Mouse (Mus musculus): ENCODE results near the gene Sec24d.

Gene Sec24d

GRCm38 (mm10) chr3:123296654-123297053 is 29.4 kb downstream of the Sec24d start:
- DNase-seq (ENCODE audit: extremely low spot score, low spot score): no peak

- DNase-seq (ENCODE audit: extremely low spot score, low spot score): no peak
Measured at GRCm38 (mm10) chr3:123298283-123298682, 31.0 kb downstream of the Sec24d start.

GRCm38 (mm10) chr3:123301521-123301920 is 34.3 kb downstream of the Sec24d start:
- DNase-seq (ENCODE audit: extremely low spot score, low spot score): no peak

GRCm38 (mm10) chr3:123305611-123306010 is 38.4 kb downstream of the Sec24d start:
- DNase-seq (ENCODE audit: extremely low spot score, low spot score): no peak

- no peak for DNase-seq (ENCODE audit: extremely low spot score, low spot score)
Measured at GRCm38 (mm10) chr3:123307446-123307845, 40.2 kb downstream of the Sec24d start.

- no peak for DNase-seq (ENCODE audit: extremely low spot score, low spot score)
Measured at GRCm38 (mm10) chr3:123309141-123309540, 41.9 kb downstream of the Sec24d start.

GRCm38 (mm10) chr3:123312477-123313062 is 45.3 kb downstream of the Sec24d start:
- DNase-seq (ENCODE audit: extremely low spot score, low spot score): no peak

- no peak for DNase-seq (ENCODE audit: extremely low spot score, low spot score)
Measured at GRCm38 (mm10) chr3:123313477-123313876, 46.2 kb downstream of the Sec24d start.

- no peak for DNase-seq (ENCODE audit: extremely low spot score, low spot score)
Measured at GRCm38 (mm10) chr3:123313920-123314614, 46.8 kb downstream of the Sec24d start.

GRCm38 (mm10) chr3:123316066-123316465 is 48.8 kb downstream of the Sec24d start:
- DNase-seq (ENCODE audit: extremely low spot score, low spot score): no peak

- no peak for DNase-seq (ENCODE audit: extremely low spot score, low spot score)
Measured at GRCm38 (mm10) chr3:123317081-123317480, 49.8 kb downstream of the Sec24d start.

GRCm38 (mm10) chr3:123320341-123320740 is 53.1 kb downstream of the Sec24d start:
- DNase-seq (ENCODE audit: extremely low spot score, low spot score): no peak

- no peak for DNase-seq (ENCODE audit: extremely low spot score, low spot score)
Measured at GRCm38 (mm10) chr3:123321612-123322011, 54.4 kb downstream of the Sec24d start.

- no peak for DNase-seq (ENCODE audit: extremely low spot score, low spot score)
Measured at GRCm38 (mm10) chr3:123322147-123322546, 54.9 kb downstream of the Sec24d start.

- DNase-seq (ENCODE audit: extremely low spot score, low spot score): no peak
Measured at GRCm38 (mm10) chr3:123324326-123324725, 57.1 kb downstream of the Sec24d start.

- DNase-seq (ENCODE audit: extremely low spot score, low spot score): no peak
Measured at GRCm38 (mm10) chr3:123329251-123329650, 62.0 kb downstream of the Sec24d start.

GRCm38 (mm10) chr3:123330221-123330620 is 63.0 kb downstream of the Sec24d start:
- no peak for DNase-seq (ENCODE audit: extremely low spot score, low spot score)

- DNase-seq (ENCODE audit: extremely low spot score, low spot score): no peak
Measured at GRCm38 (mm10) chr3:123332330-123333054, 65.2 kb downstream of the Sec24d start.

- no peak for DNase-seq (ENCODE audit: extremely low spot score, low spot score)
Measured at GRCm38 (mm10) chr3:123333055-123333424, 65.8 kb downstream of the Sec24d start.

GRCm38 (mm10) chr3:123334947-123335346 is 67.7 kb downstream of the Sec24d start:
- DNase-seq (ENCODE audit: extremely low spot score, low spot score): no peak

- no peak for DNase-seq (ENCODE audit: extremely low spot score, low spot score)
Measured at GRCm38 (mm10) chr3:123335480-123335879, 68.2 kb downstream of the Sec24d start.

GRCm38 (mm10) chr3:123336455-123336854 is 69.2 kb downstream of the Sec24d start:
- no peak for DNase-seq (ENCODE audit: extremely low spot score, low spot score)

GRCm38 (mm10) chr3:123336951-123337350 is 69.7 kb downstream of the Sec24d start:
- no peak for DNase-seq (ENCODE audit: extremely low spot score, low spot score)
